Mouse (Mus musculus) cerebellum, adult 2 months (tissue): ENCODE measurements around the gene Gabarapl2.

ENCODE experiments used
- CTCF ChIP-seq: fragments of 200-500 bp; IDR thresholded peaks from 2 replicates; pipeline ENCODE4 v1.5.1; 2011; ENCODE audit warnings: low read depth, mild to moderate bottlenecking, control low read depth, low read length, moderate library complexity, borderline replicate concordance; ENCODE audit not compliant: insufficient read depth
- POLR2A ChIP-seq: fragments of 200-500 bp; IDR thresholded peaks from 2 replicates; pipeline ENCODE4 v1.6.1; 2011; ENCODE audit warnings: low read length, control low read depth, borderline replicate concordance; ENCODE audit not compliant: insufficient read depth

DNA sequence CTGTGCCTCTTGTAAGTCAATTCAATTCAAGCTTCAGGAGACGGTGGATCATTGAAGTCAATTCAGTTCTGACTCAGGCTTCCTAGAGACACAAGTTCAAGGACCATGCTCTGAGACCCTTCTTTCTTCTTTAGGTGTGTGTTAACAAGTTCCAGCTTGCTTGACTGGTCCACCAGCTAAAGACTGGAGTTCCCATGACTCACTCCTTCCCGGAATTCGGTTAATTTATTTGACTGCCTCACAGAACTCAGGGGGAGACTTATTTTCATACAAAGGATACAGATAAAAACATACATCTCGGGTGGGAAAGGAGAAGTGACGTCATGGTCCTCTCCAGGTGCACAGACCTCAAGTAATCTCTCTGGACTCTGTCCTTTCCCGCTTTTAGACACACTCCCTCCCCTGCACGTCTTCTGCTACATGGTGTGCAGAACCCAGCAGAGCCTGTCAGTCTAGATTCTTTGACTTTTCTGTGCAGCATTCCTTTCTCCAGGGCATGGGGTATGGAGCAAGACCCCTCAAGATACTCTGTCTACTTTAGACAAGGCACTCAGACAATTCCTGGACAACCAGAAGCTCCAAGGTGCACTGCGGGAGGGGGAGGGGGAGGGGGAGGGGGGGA is 34.9 kb upstream of the Gabarapl2 start:
- TF ChIP-seq CTCF (no peak), POLR2A (no peak)
